Mouse (Mus musculus): Measurements from ENCODE around the gene Rtcb. TPM values are rescaled to one million over a fixed set of nuclear protein-coding genes. Genes with fewer than 3 reads are reported as not detected.

Rtcb gene
- polyA plus RNA-seq, 1 experiment from 2014 or later: 72.4 TPM

DNA sequence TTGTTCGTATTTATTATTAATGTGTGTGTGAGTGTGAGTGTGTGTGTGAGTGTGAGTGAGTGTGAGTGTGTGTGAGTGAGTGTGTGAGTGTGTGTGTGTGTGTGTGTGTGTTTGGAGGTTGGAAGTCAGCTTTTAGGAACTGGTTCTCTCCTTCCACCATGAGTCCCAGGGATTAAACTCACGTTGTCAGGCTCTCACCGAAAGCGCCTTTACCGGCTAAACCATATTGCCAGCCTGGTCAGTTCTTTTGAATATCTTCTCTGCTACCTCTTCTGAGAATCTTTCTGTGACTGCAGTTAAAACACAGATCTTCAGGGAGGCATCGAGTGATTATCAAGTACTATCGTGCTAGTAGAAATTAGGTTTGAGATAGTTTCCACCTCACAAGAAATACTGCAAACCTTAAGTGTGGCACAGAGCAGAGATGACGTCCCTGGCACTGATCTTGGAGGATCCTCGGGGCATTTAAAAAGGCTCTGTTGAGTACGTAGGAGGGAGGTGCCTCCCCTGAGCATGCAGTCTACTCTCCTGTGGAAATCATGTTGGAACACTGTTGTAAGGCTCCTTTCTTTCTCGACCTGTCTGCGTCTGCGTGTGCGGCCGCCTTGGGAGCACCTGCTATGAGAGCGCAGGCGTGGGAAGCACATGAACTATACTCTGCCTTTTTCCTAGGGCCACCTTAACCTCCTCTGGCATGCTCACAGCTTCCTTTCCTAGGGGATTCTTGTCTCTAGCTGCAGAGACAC is 10.0 kb upstream of the Rtcb start:
- Histone ChIP-seq H3K4me2 (replicated peaks; ENCODE audit: low read depth) (no peak overlapping the region), H3K27me3 (replicated peaks; ENCODE audit: control insufficient read depth, insufficient read depth, low read length) (no peaks in the 10 kb centered on the region), H3K4me1 (replicated peaks; ENCODE audit: control insufficient read depth, insufficient read depth, low read length) (no peaks in the 10 kb centered on the region), H3K4me3 (ENCODE audit: low read depth, low read length) (no peak overlapping the region), H3K9me3 (ENCODE audit: control insufficient read depth) (no peaks in the 10 kb centered on the region), H3K36me3 (ENCODE audit: control insufficient read depth, insufficient read depth) (no peaks in the 10 kb centered on the region), H3K9ac (ENCODE audit: low read depth, low read length) (no peak overlapping the region), H3K27ac (ENCODE audit: low read depth, low read length) (no peak overlapping the region)
- no peak for ATAC-seq
- WGBS: 64% methylated on average over 17 of the region's 17 CpGs
- no peak for TF ChIP-seq CTCF (IDR thresholded peaks at IDR 0.05; ENCODE audit: low read depth)

DNA sequence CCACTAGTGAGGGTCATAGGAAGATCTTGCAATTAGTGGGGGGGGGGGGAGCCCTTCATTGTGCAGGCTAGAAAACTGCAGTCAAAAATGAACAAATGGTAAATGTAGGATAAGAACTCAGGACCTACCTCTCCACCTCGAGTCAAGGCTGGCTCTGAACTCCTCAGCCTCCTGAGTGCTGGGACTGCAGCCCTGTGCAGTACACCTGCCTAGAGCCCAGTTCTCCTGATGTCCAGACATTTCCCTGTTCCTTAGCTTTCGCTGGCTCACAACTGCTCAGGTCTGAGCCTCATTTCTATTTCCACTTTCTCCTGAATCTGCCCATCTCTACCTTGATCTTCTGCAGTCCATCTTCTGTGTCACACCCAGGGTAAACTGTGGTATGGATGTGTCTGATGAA is 8.9 kb upstream of the Rtcb start:
- no peak for TF ChIP-seq CTCF (IDR thresholded peaks at IDR 0.05; ENCODE audit: low read depth)
- Histone ChIP-seq H3K4me1 (replicated peaks; ENCODE audit: control insufficient read depth, insufficient read depth, low read length) (no peaks in the 10 kb centered on the region), H3K27ac (ENCODE audit: low read depth, low read length) (no peak overlapping the region), H3K9ac (ENCODE audit: low read depth, low read length) (no peak overlapping the region), H3K9me3 (ENCODE audit: control insufficient read depth) (no peaks in the 10 kb centered on the region), H3K4me2 (replicated peaks; ENCODE audit: low read depth) (no peak overlapping the region), H3K4me3 (ENCODE audit: low read depth, low read length) (no peak overlapping the region), H3K27me3 (replicated peaks; ENCODE audit: control insufficient read depth, insufficient read depth, low read length) (no peaks in the 10 kb centered on the region), H3K36me3 (ENCODE audit: control insufficient read depth, insufficient read depth) (no peaks in the 10 kb centered on the region)
- 54% methylated on average over 2 of the region's 2 CpGs for WGBS
- no peak for ATAC-seq

DNA sequence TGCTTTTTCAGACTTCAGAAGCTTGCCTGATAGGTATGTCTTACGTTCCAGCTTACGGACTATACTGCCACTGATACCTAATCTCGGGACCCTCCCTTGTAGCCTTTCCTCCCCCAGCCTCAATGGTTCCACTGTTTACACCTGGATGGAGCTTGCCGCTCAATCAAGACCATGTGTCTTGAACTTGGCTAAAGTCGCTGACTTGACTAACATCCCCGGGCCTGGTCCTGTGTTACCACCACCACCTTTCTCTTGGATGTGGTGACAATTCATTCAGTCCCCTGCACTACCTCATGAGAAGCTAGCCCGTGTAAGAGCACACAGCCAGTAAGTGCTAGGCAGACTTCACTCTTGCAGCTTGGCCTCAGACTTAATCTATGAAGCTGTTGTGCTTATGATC is 6.7 kb upstream of the Rtcb start:
- Histone ChIP-seq H3K4me1 (replicated peaks; ENCODE audit: control insufficient read depth, insufficient read depth, low read length) (no peaks in the 10 kb centered on the region), H3K4me2 (replicated peaks; ENCODE audit: low read depth) (no peak overlapping the region), H3K36me3 (ENCODE audit: control insufficient read depth, insufficient read depth) (no peaks in the 10 kb centered on the region), H3K27me3 (replicated peaks; ENCODE audit: control insufficient read depth, insufficient read depth, low read length) (no peaks in the 10 kb centered on the region), H3K27ac (ENCODE audit: low read depth, low read length) (no peak overlapping the region), H3K4me3 (ENCODE audit: low read depth, low read length) (no peak overlapping the region), H3K9me3 (ENCODE audit: control insufficient read depth) (no peaks in the 10 kb centered on the region), H3K9ac (ENCODE audit: low read depth, low read length) (no peak overlapping the region)
- no peak for TF ChIP-seq CTCF (IDR thresholded peaks at IDR 0.05; ENCODE audit: low read depth)
- no peak for ATAC-seq
- WGBS: 89% methylated on average over 7 of the region's 7 CpGs

DNA sequence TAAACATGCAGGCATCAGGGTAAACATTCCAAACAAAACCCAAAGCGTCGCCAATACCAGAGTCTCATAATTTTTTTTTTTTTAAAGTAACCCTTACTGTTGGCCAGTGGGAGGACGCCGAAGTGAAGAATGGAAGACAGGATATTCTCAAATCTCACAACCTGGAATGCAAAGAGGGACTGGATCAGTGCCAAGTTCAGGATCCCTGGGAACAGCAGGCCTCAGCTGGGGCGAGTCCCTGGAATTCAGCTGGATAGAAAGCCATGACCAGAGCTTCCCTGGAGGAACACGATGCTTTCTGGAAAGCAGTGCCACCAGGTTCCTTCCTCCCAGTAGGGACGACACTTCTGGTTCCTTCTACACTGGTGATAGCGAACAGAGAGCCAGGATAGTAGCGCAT is 5.3 kb upstream of the Rtcb start:
- no peak for ATAC-seq
- 57% methylated on average over 9 of the region's 9 CpGs for WGBS
- no peak overlapping the region for H3K9ac ChIP-seq (ENCODE audit: low read depth, low read length)
- H3K4me1 ChIP-seq (replicated peaks; ENCODE audit: control insufficient read depth, insufficient read depth, low read length): no peaks in the 10 kb centered on the region
- H3K4me2 ChIP-seq (replicated peaks; ENCODE audit: low read depth): no peak overlapping the region
- H3K9me3 ChIP-seq (ENCODE audit: control insufficient read depth): no peaks in the 10 kb centered on the region
- H3K36me3 ChIP-seq (ENCODE audit: control insufficient read depth, insufficient read depth): no peaks in the 10 kb centered on the region
- no peak overlapping the region for H3K4me3 ChIP-seq (ENCODE audit: low read depth, low read length)
- no peaks in the 10 kb centered on the region for H3K27me3 ChIP-seq (replicated peaks; ENCODE audit: control insufficient read depth, insufficient read depth, low read length)
- H3K27ac ChIP-seq (ENCODE audit: low read depth, low read length): no peak overlapping the region
- TF ChIP-seq CTCF (IDR thresholded peaks at IDR 0.05; ENCODE audit: low read depth): no peak

DNA sequence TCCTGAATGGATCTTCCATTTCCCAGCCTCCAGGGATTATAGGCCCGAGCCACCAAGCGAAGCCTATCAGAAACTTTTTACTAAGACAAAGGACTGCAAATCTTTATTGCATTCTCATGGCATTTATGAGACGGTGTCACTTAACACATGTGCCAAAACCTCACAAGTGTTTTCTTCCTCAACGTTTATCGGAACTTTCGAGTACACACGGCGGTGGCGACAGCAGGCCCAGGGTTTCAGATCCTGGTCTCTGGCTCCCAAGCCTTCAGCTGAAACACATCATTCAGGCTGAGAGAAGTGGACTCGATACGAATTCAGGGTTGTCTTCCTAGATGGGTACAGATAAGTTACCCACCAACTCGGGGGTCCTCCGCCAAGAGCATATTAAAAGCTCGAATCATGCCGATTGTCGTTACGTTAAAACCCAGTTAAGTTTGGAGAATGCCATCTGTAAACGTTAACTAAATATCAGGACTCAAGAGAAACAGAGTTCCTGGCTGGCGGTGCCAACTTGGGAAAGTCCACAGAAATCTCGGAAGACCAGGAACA is 678 bp downstream of the Rtcb start:
- Histone ChIP-seq H3K4me2 (replicated peaks; ENCODE audit: low read depth) (peak overlapping the region; percentile 68), H3K36me3 (ENCODE audit: control insufficient read depth, insufficient read depth) (peaks cover 8% of the 10 kb centered on the region), H3K9ac (ENCODE audit: low read depth, low read length) (peak overlapping the region; percentile 87), H3K9me3 (ENCODE audit: control insufficient read depth) (no peaks in the 10 kb centered on the region), H3K4me3 (ENCODE audit: low read depth, low read length) (peak overlapping the region; percentile 93), H3K27me3 (replicated peaks; ENCODE audit: control insufficient read depth, insufficient read depth, low read length) (no peaks in the 10 kb centered on the region), H3K27ac (ENCODE audit: low read depth, low read length) (peak overlapping the region; percentile 84), H3K4me1 (replicated peaks; ENCODE audit: control insufficient read depth, insufficient read depth, low read length) (no peaks in the 10 kb centered on the region)
- no peak for TF ChIP-seq CTCF (IDR thresholded peaks at IDR 0.05; ENCODE audit: low read depth)
- WGBS: 2% methylated on average over 20 of the region's 20 CpGs
- peak; percentile 1; the same call in 1 of the 2 replicates for ATAC-seq

DNA sequence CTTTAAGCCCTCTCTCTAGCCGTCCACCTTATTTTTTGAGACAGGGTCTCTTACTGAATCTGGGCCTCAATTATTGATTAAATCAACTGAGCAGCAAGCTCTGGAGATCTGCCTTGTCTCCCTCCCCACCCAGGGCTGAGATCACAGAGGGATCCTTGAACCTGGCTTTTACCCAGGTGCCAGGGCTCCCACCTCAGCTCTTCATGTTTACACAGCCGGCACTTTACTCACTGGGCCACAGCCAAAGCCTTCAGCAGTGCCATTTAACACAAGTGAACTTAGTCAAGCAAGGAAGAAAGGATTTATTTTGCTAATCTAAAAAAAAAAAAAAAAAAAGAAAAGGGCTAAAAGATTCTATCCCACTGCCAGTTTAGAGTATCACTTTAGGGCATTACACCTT is 3.2 kb downstream of the Rtcb start:
- 61% methylated on average over 2 of the region's 2 CpGs for WGBS
- Histone ChIP-seq H3K27ac (ENCODE audit: low read depth, low read length) (no peak overlapping the region), H3K9me3 (ENCODE audit: control insufficient read depth) (no peaks in the 10 kb centered on the region), H3K4me2 (replicated peaks; ENCODE audit: low read depth) (no peak overlapping the region), H3K36me3 (ENCODE audit: control insufficient read depth, insufficient read depth) (peaks cover 30% of the 10 kb centered on the region), H3K27me3 (replicated peaks; ENCODE audit: control insufficient read depth, insufficient read depth, low read length) (no peaks in the 10 kb centered on the region), H3K4me1 (replicated peaks; ENCODE audit: control insufficient read depth, insufficient read depth, low read length) (no peaks in the 10 kb centered on the region), H3K4me3 (ENCODE audit: low read depth, low read length) (no peak overlapping the region), H3K9ac (ENCODE audit: low read depth, low read length) (no peak overlapping the region)
- no peak for ATAC-seq
- no peak for TF ChIP-seq CTCF (IDR thresholded peaks at IDR 0.05; ENCODE audit: low read depth)
